Mouse (Mus musculus): ENCODE data around the gene Sh3bp1. TPM values are rescaled to one million over a fixed set of nuclear protein-coding genes. Genes with fewer than 3 reads are reported as not detected.

Gene Sh3bp1
- polyA plus RNA-seq, 1 experiment, result 3.3 TPM

DNA sequence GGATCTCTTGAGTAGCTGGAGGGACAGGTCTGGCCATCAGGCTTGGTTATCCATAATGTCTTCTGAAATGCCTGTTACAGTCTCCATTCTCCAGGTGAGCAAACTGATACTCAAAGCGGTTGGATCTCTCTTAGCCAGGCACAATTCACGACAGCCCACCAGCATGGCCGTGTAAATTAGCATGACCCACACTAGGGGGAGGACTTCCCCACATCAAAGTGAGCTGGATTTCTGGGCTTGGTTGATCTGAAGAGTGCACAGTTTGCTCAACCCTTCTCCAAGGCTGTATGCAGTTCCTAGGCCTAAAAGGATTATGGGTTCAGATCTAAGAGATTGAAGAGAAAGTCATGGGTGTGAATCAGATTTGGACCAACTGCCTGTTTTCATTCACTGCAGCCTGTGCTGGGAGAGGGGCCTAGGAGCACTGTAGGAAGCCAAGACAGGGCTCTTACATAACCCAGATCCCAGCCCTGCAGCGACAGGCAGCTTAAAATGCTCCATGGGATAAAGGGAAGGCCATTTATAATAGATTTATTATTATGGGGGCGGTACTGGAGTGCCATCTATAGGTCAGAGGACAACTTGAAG lies 27.5 kb upstream of the Sh3bp1 start:
- TF ChIP-seq POLR2A (IDR thresholded peaks at IDR 0.05; ENCODE audit: control insufficient read depth, low read depth, low read length) (no peak), CTCF (IDR thresholded peaks at IDR 0.05; ENCODE audit: control insufficient read depth, insufficient read depth, insufficient replicate concordance, low read depth, low read length) (no peak)
- peaks cover 8% of the 10 kb centered on the region for H3K4me1 ChIP-seq (ENCODE audit: control insufficient read depth, insufficient read depth, low read length)

GRCm38 (mm10) chr15:78873803-78874435 lies 25.6 kb upstream of the Sh3bp1 start:
- Histone ChIP-seq H3K4me3 (ENCODE audit: control insufficient read depth, low read depth, low read length) (no peak overlapping the region), H3K27ac (ENCODE audit: control insufficient read depth, insufficient read depth, low read depth, low read length) (no peak overlapping the region), H3K27me3 (ENCODE audit: control insufficient read depth, insufficient read depth, low read length) (no peaks in the 10 kb centered on the region), H3K36me3 (ENCODE audit: control insufficient read depth, insufficient read depth, low read length) (no peaks in the 10 kb centered on the region), H3K4me1 (ENCODE audit: control insufficient read depth, insufficient read depth, low read length) (peaks cover 10% of the 10 kb centered on the region)
- TF ChIP-seq CTCF (IDR thresholded peaks at IDR 0.05; ENCODE audit: control insufficient read depth, insufficient read depth, insufficient replicate concordance, low read depth, low read length) (no peak), POLR2A (IDR thresholded peaks at IDR 0.05; ENCODE audit: control insufficient read depth, low read depth, low read length) (no peak)

More for the DNA sequence above, 27.5 kb upstream of the Sh3bp1 start:
- H3K27ac ChIP-seq (ENCODE audit: control insufficient read depth, insufficient read depth, low read depth, low read length), result no peak overlapping the region
- H3K36me3 ChIP-seq (ENCODE audit: control insufficient read depth, insufficient read depth, low read length), result no peaks in the 10 kb centered on the region
- no peak overlapping the region for H3K4me3 ChIP-seq (ENCODE audit: control insufficient read depth, low read depth, low read length)
- H3K27me3 ChIP-seq (ENCODE audit: control insufficient read depth, insufficient read depth, low read length), result no peaks in the 10 kb centered on the region

- no peak overlapping the region for H3K4me3 ChIP-seq (ENCODE audit: control insufficient read depth, low read depth, low read length)
- no peaks in the 10 kb centered on the region for H3K27me3 ChIP-seq (ENCODE audit: control insufficient read depth, insufficient read depth, low read length)
- no peaks in the 10 kb centered on the region for H3K36me3 ChIP-seq (ENCODE audit: control insufficient read depth, insufficient read depth, low read length)
- TF ChIP-seq CTCF (IDR thresholded peaks at IDR 0.05; ENCODE audit: control insufficient read depth, insufficient read depth, insufficient replicate concordance, low read depth, low read length) (no peak), POLR2A (IDR thresholded peaks at IDR 0.05; ENCODE audit: control insufficient read depth, low read depth, low read length) (no peak)
- peaks cover 10% of the 10 kb centered on the region for H3K4me1 ChIP-seq (ENCODE audit: control insufficient read depth, insufficient read depth, low read length)
- no peak overlapping the region for H3K27ac ChIP-seq (ENCODE audit: control insufficient read depth, insufficient read depth, low read depth, low read length)
These were observed 24.6 kb upstream of the Sh3bp1 start for GRCm38 (mm10) chr15:78874989-78875388.

DNA sequence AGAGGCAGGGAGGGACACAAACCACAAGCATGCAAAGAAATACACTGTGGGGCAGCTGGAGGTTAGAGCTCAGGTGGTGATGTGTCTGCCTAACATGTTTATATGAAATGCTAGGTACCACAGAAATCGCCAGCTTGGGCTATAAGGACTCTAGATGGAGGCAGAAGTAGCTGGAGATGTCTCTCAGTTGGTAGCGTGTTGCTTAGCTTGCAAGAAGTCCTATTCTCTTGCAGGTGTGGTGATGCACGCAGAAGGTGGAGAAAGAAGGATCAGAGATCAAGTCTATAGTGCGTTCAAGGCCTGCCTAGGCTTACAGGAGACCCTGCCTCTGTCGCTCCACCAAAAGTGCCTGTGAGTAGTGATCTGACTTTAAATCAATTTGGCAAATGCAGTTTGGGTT lies 24.0 kb upstream of the Sh3bp1 start:
- no peak overlapping the region for H3K4me3 ChIP-seq (ENCODE audit: control insufficient read depth, low read depth, low read length)
- H3K36me3 ChIP-seq (ENCODE audit: control insufficient read depth, insufficient read depth, low read length), result no peaks in the 10 kb centered on the region
- peaks cover 10% of the 10 kb centered on the region for H3K4me1 ChIP-seq (ENCODE audit: control insufficient read depth, insufficient read depth, low read length)
- no peak overlapping the region for H3K27ac ChIP-seq (ENCODE audit: control insufficient read depth, insufficient read depth, low read depth, low read length)
- TF ChIP-seq POLR2A (IDR thresholded peaks at IDR 0.05; ENCODE audit: control insufficient read depth, low read depth, low read length) (no peak), CTCF (IDR thresholded peaks at IDR 0.05; ENCODE audit: control insufficient read depth, insufficient read depth, insufficient replicate concordance, low read depth, low read length) (no peak)
- H3K27me3 ChIP-seq (ENCODE audit: control insufficient read depth, insufficient read depth, low read length), result no peaks in the 10 kb centered on the region

GRCm38 (mm10) chr15:78876258-78876696 lies 23.3 kb upstream of the Sh3bp1 start:
- Histone ChIP-seq H3K36me3 (ENCODE audit: control insufficient read depth, insufficient read depth, low read length) (no peaks in the 10 kb centered on the region), H3K4me3 (ENCODE audit: control insufficient read depth, low read depth, low read length) (peak overlapping the region; percentile 83; the same call in 1 of the 2 replicates), H3K27me3 (ENCODE audit: control insufficient read depth, insufficient read depth, low read length) (no peaks in the 10 kb centered on the region), H3K4me1 (ENCODE audit: control insufficient read depth, insufficient read depth, low read length) (peaks cover 10% of the 10 kb centered on the region), H3K27ac (ENCODE audit: control insufficient read depth, insufficient read depth, low read depth, low read length) (peak overlapping the region; percentile 80)
- TF ChIP-seq POLR2A (IDR thresholded peaks at IDR 0.05; ENCODE audit: control insufficient read depth, low read depth, low read length) (no peak), CTCF (IDR thresholded peaks at IDR 0.05; ENCODE audit: control insufficient read depth, insufficient read depth, insufficient replicate concordance, low read depth, low read length) (peak; percentile 56; the same call in 1 of the 2 replicates)

- Histone ChIP-seq H3K27me3 (ENCODE audit: control insufficient read depth, insufficient read depth, low read length) (no peaks in the 10 kb centered on the region), H3K36me3 (ENCODE audit: control insufficient read depth, insufficient read depth, low read length) (no peaks in the 10 kb centered on the region), H3K27ac (ENCODE audit: control insufficient read depth, insufficient read depth, low read depth, low read length) (peak within 1 kb of the TSS; percentile 80), H3K4me3 (ENCODE audit: control insufficient read depth, low read depth, low read length) (peak within 1 kb of the TSS; percentile 83), H3K4me1 (ENCODE audit: control insufficient read depth, insufficient read depth, low read length) (peaks cover 10% of the 10 kb centered on the region)
- TF ChIP-seq POLR2A (IDR thresholded peaks at IDR 0.05; ENCODE audit: control insufficient read depth, low read depth, low read length), result peak; percentile 62; the same call in 1 of the 2 replicates
- no peak for TF ChIP-seq CTCF (IDR thresholded peaks at IDR 0.05; ENCODE audit: control insufficient read depth, insufficient read depth, insufficient replicate concordance, low read depth, low read length)
These were observed 22.4 kb upstream of the Sh3bp1 start, which contains the start of gene Gga1 for GRCm38 (mm10) chr15:78876991-78877809. Gene Gga1 (plus strand): TSS chr15:78877190.
